Mouse (Mus musculus) liver, embryonic 13.5 days (tissue): ENCODE data around the gene Grm7. TPM values are rescaled to one million over a fixed set of nuclear protein-coding genes. Genes with fewer than 3 reads are reported as not detected.

Source experiments
- ATAC-seq: fragments of 200-750 bp; cut with Nextera tagmentation; 2 replicates; pipeline ENCODE4 v1.8.0; 2017; ENCODE audit warnings: low read depth, mild to moderate bottlenecking, moderate number of reproducible peaks, moderate library complexity
- DNase-seq: peaks from one replicate; pipeline ENCODE4 v3.0.0; 2022
- H3K27ac ChIP-seq: fragments of 300-500 bp; sonication (generic); 2 replicates; pipeline ENCODE4 v1.5.1; 2015; ENCODE audit warnings: moderate library complexity, mild to moderate bottlenecking, inconsistent platforms
- H3K27me3 ChIP-seq: fragments of 300-500 bp; sonication (generic); 2 replicates; pipeline ENCODE4 v1.6.1; 2015; ENCODE audit warnings: mild to moderate bottlenecking, inconsistent platforms
- H3K36me3 ChIP-seq: fragments of 300-500 bp; sonication (generic); 2 replicates; pipeline ENCODE4 v1.6.1; 2015; ENCODE audit warnings: mild to moderate bottlenecking, inconsistent platforms
- H3K4me1 ChIP-seq: fragments of 300-500 bp; sonication (generic); replicated peaks from 2 replicates; pipeline ENCODE4 v1.6.1; 2015; ENCODE audit warnings: inconsistent platforms
- H3K4me2 ChIP-seq: fragments of 300-500 bp; sonication (generic); 2 replicates; pipeline ENCODE4 v1.6.1; 2015; ENCODE audit warnings: inconsistent platforms, mild to moderate bottlenecking, moderate library complexity
- H3K4me3 ChIP-seq: fragments of 300-500 bp; sonication (generic); replicated peaks from 2 replicates; pipeline ENCODE4 v1.5.1; 2015; ENCODE audit warnings: mild to moderate bottlenecking, inconsistent platforms
- H3K9ac ChIP-seq: fragments of 300-500 bp; sonication (generic); 2 replicates; pipeline ENCODE4 v1.6.1; 2015; ENCODE audit warnings: mild to moderate bottlenecking, inconsistent platforms
- H3K9me3 ChIP-seq: fragments of 300-500 bp; sonication (generic); replicated peaks from 2 replicates; pipeline ENCODE4 v1.6.1; 2016; ENCODE audit warnings: inconsistent platforms
- WGBS: fragments of 180-500 bp; shearing (Covaris S2); methylation state at CpG from one replicate; pipeline ENCODE4 v1.1.7; 2015; ENCODE audit not compliant: insufficient replicate concordance; 5-methylcytosine and 5-hydroxymethylcytosine counted together
- polyA plus RNA-seq: library from polyadenylated mRNA; unstranded; fragments of >200 nt; fragmentation: Nextera tagmentation; extraction: Ambion mirVana; gene quantifications from 2 replicates; pipeline ENCODE4 v1.2.1, GENCODE M21; 2015

Gene Grm7
- polyA plus RNA-seq, 1 experiment from 2014 or later = 0.08 TPM

GRCm38 (mm10) chr6:111487556-111487955, 842.2 kb downstream of the Grm7 start:
- Histone ChIP-seq H3K4me2 (no peak overlapping the region), H3K4me3 (no peak overlapping the region), H3K9ac (no peak overlapping the region), H3K9me3 (no peaks in the 10 kb centered on the region), H3K36me3 (no peaks in the 10 kb centered on the region), H3K4me1 (no peaks in the 10 kb centered on the region), H3K27ac (no peak overlapping the region), H3K27me3 (no peaks in the 10 kb centered on the region)
- no peak for DNase-seq
- ATAC-seq = no peak
- 58% methylated on average over 4 of the region's 4 CpGs for WGBS

GRCm38 (mm10) chr6:111492166-111492565, 846.8 kb downstream of the Grm7 start:
- Histone ChIP-seq H3K27ac (no peak overlapping the region), H3K27me3 (no peaks in the 10 kb centered on the region), H3K4me3 (no peak overlapping the region), H3K9me3 (no peaks in the 10 kb centered on the region), H3K4me1 (no peaks in the 10 kb centered on the region), H3K36me3 (no peaks in the 10 kb centered on the region), H3K4me2 (no peak overlapping the region), H3K9ac (no peak overlapping the region)
- ATAC-seq (no peak), DNase-seq (no peak)

- Histone ChIP-seq H3K9me3 (no peaks in the 10 kb centered on the region), H3K4me1 (no peaks in the 10 kb centered on the region)
- 59% methylated on average over 5 of the region's 5 CpGs for WGBS
Observed at GRCm38 (mm10) chr6:111499542-111499941, 854.2 kb downstream of the Grm7 start.

GRCm38 (mm10) chr6:111510768-111511459, 865.5 kb downstream of the Grm7 start:
- WGBS = 55% methylated on average over 1 of the region's 1 CpGs
- no peaks in the 10 kb centered on the region for H3K4me1 ChIP-seq
- no peak overlapping the region for H3K4me3 ChIP-seq
- no peaks in the 10 kb centered on the region for H3K36me3 ChIP-seq
- H3K27me3 ChIP-seq = no peaks in the 10 kb centered on the region
- no peaks in the 10 kb centered on the region for H3K9me3 ChIP-seq
- DNase-seq (no peak), ATAC-seq (no peak)
- no peak overlapping the region for H3K9ac ChIP-seq
- no peak overlapping the region for H3K4me2 ChIP-seq
- no peak overlapping the region for H3K27ac ChIP-seq

More at GRCm38 (mm10) chr6:111499542-111499941, 854.2 kb downstream of the Grm7 start:
- ATAC-seq = no peak
- Histone ChIP-seq H3K4me2 (no peak overlapping the region), H3K9ac (no peak overlapping the region), H3K27me3 (no peaks in the 10 kb centered on the region), H3K27ac (no peak overlapping the region), H3K36me3 (no peaks in the 10 kb centered on the region), H3K4me3 (no peak overlapping the region)
- no peak for DNase-seq

GRCm38 (mm10) chr6:111512359-111512758, 867.0 kb downstream of the Grm7 start:
- Histone ChIP-seq H3K9me3 (no peaks in the 10 kb centered on the region), H3K9ac (no peak overlapping the region), H3K27me3 (no peaks in the 10 kb centered on the region), H3K4me1 (no peaks in the 10 kb centered on the region), H3K4me3 (no peak overlapping the region), H3K36me3 (no peaks in the 10 kb centered on the region), H3K27ac (no peak overlapping the region), H3K4me2 (no peak overlapping the region)
- DNase-seq = no peak
- ATAC-seq = no peak
- 39% methylated on average over 2 of the region's 2 CpGs for WGBS

- no peak for DNase-seq
- Histone ChIP-seq H3K9me3 (no peaks in the 10 kb centered on the region), H3K36me3 (no peaks in the 10 kb centered on the region), H3K4me1 (no peaks in the 10 kb centered on the region), H3K9ac (no peak overlapping the region), H3K27ac (no peak overlapping the region), H3K27me3 (no peaks in the 10 kb centered on the region), H3K4me3 (no peak overlapping the region), H3K4me2 (no peak overlapping the region)
- no peak for ATAC-seq
- WGBS = 65% methylated on average over 1 of the region's 1 CpGs
Observed at GRCm38 (mm10) chr6:111521229-111521628, 875.8 kb downstream of the Grm7 start.

GRCm38 (mm10) chr6:111522122-111522521, 876.7 kb downstream of the Grm7 start:
- ATAC-seq = no peak
- no peak overlapping the region for H3K27ac ChIP-seq
- H3K4me3 ChIP-seq = no peak overlapping the region
- no peak for DNase-seq
- H3K9ac ChIP-seq = no peak overlapping the region
- no peaks in the 10 kb centered on the region for H3K4me1 ChIP-seq
- no peak overlapping the region for H3K4me2 ChIP-seq
- H3K27me3 ChIP-seq = no peaks in the 10 kb centered on the region
- H3K36me3 ChIP-seq = no peaks in the 10 kb centered on the region
- H3K9me3 ChIP-seq = no peaks in the 10 kb centered on the region

- H3K27me3 ChIP-seq = no peaks in the 10 kb centered on the region
- H3K27ac ChIP-seq = no peak overlapping the region
- H3K4me1 ChIP-seq = no peaks in the 10 kb centered on the region
- WGBS = 76% methylated on average over 2 of the region's 2 CpGs
- no peak overlapping the region for H3K4me2 ChIP-seq
- DNase-seq (no peak), ATAC-seq (no peak)
- no peak overlapping the region for H3K9ac ChIP-seq
- H3K9me3 ChIP-seq = 0 out of 2 replicates have a peak, but pooled peaks cover 2% of the 10 kb centered on the region
- no peaks in the 10 kb centered on the region for H3K36me3 ChIP-seq
- H3K4me3 ChIP-seq = no peak overlapping the region
Observed at GRCm38 (mm10) chr6:111529985-111530384, 884.6 kb downstream of the Grm7 start.

GRCm38 (mm10) chr6:111558588-111558987, 913.2 kb downstream of the Grm7 start:
- no peaks in the 10 kb centered on the region for H3K36me3 ChIP-seq
- no peak overlapping the region for H3K4me2 ChIP-seq
- no peak for ATAC-seq
- H3K9ac ChIP-seq = no peak overlapping the region
- no peak overlapping the region for H3K4me3 ChIP-seq
- H3K27me3 ChIP-seq = no peaks in the 10 kb centered on the region
- no peak for DNase-seq
- 71% methylated on average over 1 of the region's 1 CpGs for whole genome bisulfite sequencing
- H3K4me1 ChIP-seq = no peaks in the 10 kb centered on the region
- no peaks in the 10 kb centered on the region; the same call in 1 of the 2 replicates for H3K9me3 ChIP-seq
- no peak overlapping the region for H3K27ac ChIP-seq

GRCm38 (mm10) chr6:111559459-111559858, 914.1 kb downstream of the Grm7 start:
- Histone ChIP-seq H3K36me3 (no peaks in the 10 kb centered on the region), H3K9ac (no peak overlapping the region), H3K4me1 (no peaks in the 10 kb centered on the region), H3K27ac (no peak overlapping the region), H3K4me3 (no peak overlapping the region), H3K4me2 (no peak overlapping the region), H3K9me3 (no peaks in the 10 kb centered on the region; the same call in 1 of the 2 replicates), H3K27me3 (no peaks in the 10 kb centered on the region)
- WGBS = 34% methylated on average over 3 of the region's 3 CpGs
- no peak for ATAC-seq
- DNase-seq = no peak

GRCm38 (mm10) chr6:111561347-111561746, 916.0 kb downstream of the Grm7 start:
- no peak overlapping the region for H3K4me2 ChIP-seq
- H3K9ac ChIP-seq = no peak overlapping the region
- no peaks in the 10 kb centered on the region; the same call in 1 of the 2 replicates for H3K9me3 ChIP-seq
- no peaks in the 10 kb centered on the region for H3K27me3 ChIP-seq
- WGBS = 72% methylated on average over 7 of the region's 7 CpGs
- no peaks in the 10 kb centered on the region for H3K36me3 ChIP-seq
- DNase-seq = no peak
- H3K27ac ChIP-seq = no peak overlapping the region
- ATAC-seq = no peak
- H3K4me1 ChIP-seq = no peaks in the 10 kb centered on the region
- no peak overlapping the region for H3K4me3 ChIP-seq

GRCm38 (mm10) chr6:111571471-111572088, 926.2 kb downstream of the Grm7 start:
- Histone ChIP-seq H3K9me3 (no peaks in the 10 kb centered on the region), H3K4me1 (no peaks in the 10 kb centered on the region), H3K27ac (no peak overlapping the region), H3K9ac (no peak overlapping the region), H3K36me3 (no peaks in the 10 kb centered on the region), H3K27me3 (no peaks in the 10 kb centered on the region), H3K4me2 (no peak overlapping the region), H3K4me3 (no peak overlapping the region)
- 67% methylated on average over 4 of the region's 4 CpGs for WGBS
- ATAC-seq = no peak
- no peak for DNase-seq
